Mouse (Mus musculus) lung, adult 2 months (tissue): ENCODE data around the gene Arl3.

Source experiments
- CTCF ChIP-seq: fragments of 200-500 bp; IDR thresholded peaks from 2 replicates; pipeline ENCODE4 v1.5.1; 2011; ENCODE audit warnings: mild to moderate bottlenecking, low read length, control low read depth; ENCODE audit not compliant: insufficient read depth
- POLR2A ChIP-seq: fragments of 200-500 bp; IDR thresholded peaks from 2 replicates; pipeline ENCODE4 v1.6.1; 2011; ENCODE audit warnings: low read depth, mild to moderate bottlenecking, control low read depth, low read length, borderline replicate concordance; ENCODE audit errors: extremely low read depth

DNA sequence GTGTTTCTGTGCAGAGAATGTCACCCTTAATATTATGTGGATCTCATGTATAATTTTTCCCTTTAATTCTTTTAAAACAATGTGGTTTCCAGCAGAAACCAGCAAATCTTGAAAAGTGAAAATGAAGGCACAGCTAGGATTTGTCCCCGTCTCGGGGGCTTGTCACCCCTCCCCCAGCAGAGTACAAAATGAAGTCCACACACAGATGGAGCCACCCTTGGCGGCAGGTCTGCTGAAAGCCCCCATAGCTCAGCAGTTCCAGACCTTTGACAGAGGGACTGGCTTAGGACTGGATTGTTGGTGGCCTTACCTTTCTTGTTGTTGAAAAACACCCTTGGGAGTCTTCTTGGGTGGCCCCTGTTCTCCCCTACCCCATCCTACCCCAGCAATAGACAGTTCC lies 91.6 kb downstream of the Arl3 start:
- TF ChIP-seq CTCF (no peak), POLR2A (no peak)
